Mouse (Mus musculus): ENCODE measurements at regions not wholly inside any gene's neighbourhood (a gene's known extent, or its start where the extent isn't known, plus 50 kb on each side); places are given as distances from the start of the nearest gene placed in this dataset.
"Not testable (repeated sequence)": the region's sequence is repeated elsewhere in the genome, so short reads cannot be mapped to it uniquely, and the experiment has no call there.

- DNase-seq (ENCODE audit: low read depth, low spot score) = not testable (repeated sequence)
These were observed 105.7 kb upstream of the Afdn start for GRCm38 (mm10) chr17:13654606-13655005.

GRCm38 (mm10) chr17:13656065-13656464 is 104.3 kb upstream of the Afdn start:
- no peak for DNase-seq (ENCODE audit: low read depth, low spot score)

- no peak for DNase-seq (ENCODE audit: low read depth, low spot score)
These were observed 103.7 kb upstream of the Afdn start for GRCm38 (mm10) chr17:13656485-13657181.

- DNase-seq (ENCODE audit: low read depth, low spot score) = no peak
These were observed 103.2 kb upstream of the Afdn start for GRCm38 (mm10) chr17:13657182-13657562.

GRCm38 (mm10) chr17:13657656-13658292 is 102.6 kb upstream of the Afdn start:
- DNase-seq (ENCODE audit: low read depth, low spot score) = no peak

GRCm38 (mm10) chr17:13658321-13658978 is 101.9 kb upstream of the Afdn start:
- DNase-seq (ENCODE audit: low read depth, low spot score) = no peak

GRCm38 (mm10) chr17:13659103-13659502 is 101.2 kb upstream of the Afdn start:
- peak; percentile 73 for DNase-seq (ENCODE audit: low read depth, low spot score)

- DNase-seq (ENCODE audit: low read depth, low spot score) = peak; percentile 19
These were observed 100.4 kb upstream of the Afdn start for GRCm38 (mm10) chr17:13659943-13660342.

GRCm38 (mm10) chr17:13661023-13661422 is 99.3 kb upstream of the Afdn start:
- no peak for DNase-seq (ENCODE audit: low read depth, low spot score)

- DNase-seq (ENCODE audit: low read depth, low spot score) = no peak
These were observed 98.2 kb upstream of the Afdn start for GRCm38 (mm10) chr17:13662152-13662551.

All from A20 (cell line).